Mouse (Mus musculus): ENCODE results near the gene Tm6sf2.

- TF ChIP-seq CTCF (IDR thresholded peaks at IDR 0.05; ENCODE audit: control insufficient read depth, insufficient read depth, insufficient read length): no peak
- TF ChIP-seq MAX (IDR thresholded peaks at IDR 0.05): no peak
Observed at GRCm38 (mm10) chr8:70042583-70043455, 29.9 kb upstream of the Tm6sf2 start, which contains the start of the genes Mau2 and Sugp1.

Measured in C2C12 (cell line).